ENCODE assay signal across 20 mouse cellular contexts in the genomic region with DNA sequence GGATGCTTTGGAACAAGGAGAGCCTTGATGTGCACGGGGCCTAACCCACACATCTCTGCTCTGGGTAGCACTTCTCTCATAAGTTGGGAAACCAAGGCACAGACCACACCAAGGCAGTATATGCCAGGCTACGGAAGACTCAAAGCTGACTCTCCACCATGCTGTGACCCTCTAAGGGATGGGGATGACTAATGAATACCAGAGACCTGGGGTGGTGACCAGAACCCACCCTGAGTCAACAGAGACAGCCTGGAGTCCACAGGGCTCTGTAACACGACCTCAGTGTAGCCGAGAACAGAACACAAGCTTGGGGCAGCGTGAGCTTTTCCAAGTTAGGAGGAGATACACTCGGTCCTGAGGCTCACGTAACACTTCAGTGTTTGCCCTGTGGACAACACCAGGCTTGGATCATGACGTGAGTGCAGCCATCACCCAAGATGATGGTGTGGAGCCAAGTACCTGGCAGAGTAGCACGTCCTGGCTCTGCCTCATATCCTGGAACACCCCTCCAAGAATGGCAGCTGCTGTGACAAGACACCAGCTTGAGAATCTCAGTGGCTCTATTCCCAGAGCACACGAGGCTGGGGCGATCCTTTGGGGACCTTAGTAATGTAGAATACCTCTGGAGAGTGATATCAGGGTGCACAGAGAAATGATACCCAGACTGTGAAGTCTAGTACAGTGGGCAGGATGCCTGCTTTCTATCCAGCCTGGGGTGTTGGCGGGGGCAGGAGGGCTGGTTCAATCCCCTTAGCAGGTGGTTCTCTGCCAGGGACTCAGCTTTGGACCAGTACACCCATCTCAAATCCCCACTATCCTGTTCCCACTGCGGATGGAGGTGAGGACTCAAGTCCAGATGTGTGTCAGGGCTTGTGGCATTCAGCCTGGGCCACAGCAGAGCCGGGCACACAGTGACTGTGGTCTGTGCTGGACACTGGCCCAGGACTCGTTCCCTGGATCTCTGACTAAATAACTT. TPM values are rescaled to one million over a fixed set of nuclear protein-coding genes. Genes with fewer than 3 reads are reported as not detected.
DNase-seq lines count a peak whose midpoint lies in the region; ATAC-seq and TF ChIP-seq lines count a peak whose summit lies in the region.
"Had no signal": no experiment of that assay in that cellular context is flagged by ENCODE, and none has a peak within 500 bp of the region (broad histone marks: within the 10 kb centered on the region; RNA-seq: fewer than 3 reads in every experiment).

No protein-coding gene starts in this region.

- intact Hi-C loops in gastrocnemius, adult 2 months (cut with DNase I) = no loop called here

- no peaks in the 10 kb centered on the region for H3K9me3 ChIP-seq in forebrain, postnatal 0 days (ENCODE audit: low read length)
- no peaks in the 10 kb centered on the region for H3K9me3 ChIP-seq in forebrain, embryonic 13.5 days (replicated peaks)
- H3K9me3 ChIP-seq in stomach, embryonic 14.5 days (ENCODE audit: control insufficient read depth, low read depth, low read length) = no peaks in the 10 kb centered on the region
- no peaks in the 10 kb centered on the region for H3K9me3 ChIP-seq in midbrain, embryonic 15.5 days
- H3K9me3 ChIP-seq: embryonic facial prominence, embryonic 10.5 days; hindbrain, embryonic 13.5 days; intestine, embryonic 15.5 days; midbrain, embryonic 12.5 days had no signal

- no peak overlapping the region for H3K4me3 ChIP-seq in forebrain, postnatal 0 days (ENCODE audit: low read depth, low read length)
- H3K4me3 ChIP-seq in forebrain, embryonic 13.5 days = no peak overlapping the region
- no peak overlapping the region for H3K4me3 ChIP-seq in gastrocnemius, adult 2 months
- H3K4me3 ChIP-seq in stomach, embryonic 14.5 days (ENCODE audit: low read depth, low read length) = no peak overlapping the region
- H3K4me3 ChIP-seq in midbrain, embryonic 15.5 days = no peak overlapping the region
- H3K4me3 ChIP-seq: embryonic facial prominence, embryonic 10.5 days; hindbrain, embryonic 13.5 days; intestine, embryonic 15.5 days; midbrain, embryonic 12.5 days had no signal

- no peaks in the 10 kb centered on the region for H3K27me3 ChIP-seq in forebrain, postnatal 0 days (ENCODE audit: insufficient read depth, low read length)
- H3K27me3 ChIP-seq in forebrain, embryonic 13.5 days = no peaks in the 10 kb centered on the region
- no peaks in the 10 kb centered on the region for H3K27me3 ChIP-seq in stomach, embryonic 14.5 days (ENCODE audit: control insufficient read depth, insufficient read depth, low read length)
- H3K27me3 ChIP-seq in midbrain, embryonic 15.5 days (replicated peaks) = no peaks in the 10 kb centered on the region
- H3K27me3 ChIP-seq: CH12.LX; hindbrain, embryonic 13.5 days; intestine, embryonic 15.5 days; midbrain, embryonic 12.5 days had no signal

- H3K9ac ChIP-seq in forebrain, postnatal 0 days = no peak overlapping the region
- no peak overlapping the region for H3K9ac ChIP-seq in forebrain, embryonic 13.5 days
- H3K9ac ChIP-seq in stomach, embryonic 14.5 days (replicated peaks; ENCODE audit: low read depth, low read length) = no peak overlapping the region
- H3K9ac ChIP-seq in midbrain, embryonic 15.5 days = no peak overlapping the region
- H3K9ac ChIP-seq: hindbrain, embryonic 13.5 days; intestine, embryonic 15.5 days; lung, embryonic 14.5 days; midbrain, embryonic 12.5 days had no signal

- no peak overlapping the region for H3K4me2 ChIP-seq in forebrain, postnatal 0 days (ENCODE audit: low read depth)
- H3K4me2 ChIP-seq in forebrain, embryonic 13.5 days = no peak overlapping the region
- H3K4me2 ChIP-seq in stomach, embryonic 14.5 days (replicated peaks; ENCODE audit: low read depth, low read length) = no peak overlapping the region
- H3K4me2 ChIP-seq in midbrain, embryonic 15.5 days = no peak overlapping the region
- H3K4me2 ChIP-seq: hindbrain, embryonic 13.5 days; intestine, embryonic 15.5 days; lung, embryonic 14.5 days; midbrain, embryonic 12.5 days had no signal

- ATAC-seq in forebrain, postnatal 0 days = peak; percentile 42; the same call in 1 of the 2 replicates
- ATAC-seq in forebrain, embryonic 13.5 days = no peak
- ATAC-seq in stomach, embryonic 14.5 days (ENCODE audit: insufficient number of reproducible peaks, insufficient read depth, low FRiP score, low read depth) = 0 out of 2 replicates have a peak, but pooled peaks have one; percentile 43
- no peak for ATAC-seq in midbrain, embryonic 15.5 days (replicated peaks)
- ATAC-seq: intestine, embryonic 15.5 days had no signal

- DNase-seq in adrenal gland, adult 2 months = peak; percentile 15
- no peak for DNase-seq in adrenal gland, postnatal 10 days
- DNase-seq in forebrain, postnatal 0 days = peak; percentile 42
- DNase-seq in gastrocnemius, adult 2 months = peak; percentile 91
- DNase-seq in urinary bladder, postnatal 4 days (ENCODE audit: low spot score in 2 of 2) = no peak
- DNase-seq: adrenal gland, adult 8-10 months; heart, postnatal 10 days; layer of hippocampus, postnatal 36 days; lung, embryonic 14.5 days had no signal

- WGBS in forebrain, postnatal 0 days = 79% methylated on average over 15 of the region's 15 CpGs
- 87% methylated on average over 15 of the region's 15 CpGs for WGBS in forebrain, embryonic 13.5 days
- 72% methylated on average over 15 of the region's 15 CpGs for WGBS in stomach, embryonic 14.5 days
- 86% methylated on average over 15 of the region's 15 CpGs for WGBS in midbrain, embryonic 15.5 days

- peaks cover 38% of the 10 kb centered on the region for H3K36me3 ChIP-seq in forebrain, postnatal 0 days (ENCODE audit: insufficient read depth)
- H3K36me3 ChIP-seq in forebrain, embryonic 13.5 days (ENCODE audit: poor library complexity, severe bottlenecking) = peaks cover 45% of the 10 kb centered on the region
- H3K36me3 ChIP-seq in stomach, embryonic 14.5 days (ENCODE audit: control insufficient read depth, insufficient read depth, low read length) = peaks cover 22% of the 10 kb centered on the region; the same call in 1 of the 2 replicates
- peaks cover 7% of the 10 kb centered on the region for H3K36me3 ChIP-seq in midbrain, embryonic 15.5 days (replicated peaks)

- H3K4me1 ChIP-seq in forebrain, postnatal 0 days (ENCODE audit: insufficient read depth) = no peaks in the 10 kb centered on the region
- H3K4me1 ChIP-seq in forebrain, embryonic 13.5 days = no peaks in the 10 kb centered on the region
- no peaks in the 10 kb centered on the region for H3K4me1 ChIP-seq in stomach, embryonic 14.5 days (ENCODE audit: control insufficient read depth, insufficient read depth, low read length)
- no peaks in the 10 kb centered on the region for H3K4me1 ChIP-seq in midbrain, embryonic 15.5 days
- H3K4me1 ChIP-seq: embryonic facial prominence, embryonic 10.5 days; intestine, embryonic 15.5 days; midbrain, embryonic 12.5 days had no signal

- no peak overlapping the region; the same call in 1 of the 2 replicates for H3K27ac ChIP-seq in forebrain, postnatal 0 days (ENCODE audit: low read depth, low read length)
- no peak overlapping the region for H3K27ac ChIP-seq in forebrain, embryonic 13.5 days
- peak overlapping the region; percentile 83 for H3K27ac ChIP-seq in gastrocnemius, adult 2 months
- no peak overlapping the region for H3K27ac ChIP-seq in stomach, embryonic 14.5 days (ENCODE audit: low read length)
- no peak overlapping the region for H3K27ac ChIP-seq in midbrain, embryonic 15.5 days
- H3K27ac ChIP-seq: embryonic facial prominence, embryonic 10.5 days; hindbrain, embryonic 13.5 days; intestine, embryonic 15.5 days; midbrain, embryonic 12.5 days had no signal

- TF ChIP-seq CTCF in forebrain, postnatal 0 days (IDR thresholded peaks at IDR 0.05; ENCODE audit: low read depth) = no peak
- TF ChIP-seq CTCF in gastrocnemius, adult 2 months (IDR thresholded peaks at IDR 0.05) = no peak

RNA-seq across cellular contexts. Expression of a gene that starts 17.4 kb away (rescaled TPM):
- total RNA-seq in adrenal gland, adult 2 months (2021) = 10 to 100 TPM; 38.9 to 46.4 TPM
- 93.9 and 97.5 TPM in 2 replicates for polyA plus RNA-seq in adrenal gland, adult 2 months (2012; rRNA removed)
- total RNA-seq in adrenal gland, postnatal 10 days (2021) = 10 to 100 TPM; 32.0 to 47.2 TPM
- 58.1 and 99.4 TPM in 2 replicates for total RNA-seq in forebrain, postnatal 0 days (2014; rRNA removed)
- 64.7 and 67.9 TPM in 2 replicates for polyA plus RNA-seq in forebrain, postnatal 0 days (2015; fragmentation: Nextera tagmentation; extraction: Ambion mirVana)
- 28.1 and 30.6 TPM in 2 replicates for polyA plus RNA-seq in forebrain, embryonic 13.5 days (2015; fragmentation: Nextera tagmentation; extraction: Ambion mirVana)
- total RNA-seq in gastrocnemius, adult 2 months (2021) = 1 to 10 TPM; 1.0 to 1.3 TPM
- 17.1 and 19.7 TPM in 2 replicates for polyA plus RNA-seq in stomach, embryonic 14.5 days (2014; fragmentation: Nextera tagmentation; extraction: Ambion mirVana)
- polyA plus RNA-seq in midbrain, embryonic 15.5 days (2015; fragmentation: Nextera tagmentation; extraction: Ambion mirVana) = 55.5 and 58.3 TPM in 2 replicates

RNA-seq across cellular contexts. Expression of a gene that starts 54.6 kb away (rescaled TPM):
- under 1 TPM in 1 of 2 experiments, not detected in 1; 0.69 TPM for total RNA-seq in adrenal gland, adult 2 months (2021)
- 0.12 TPM in 1 of 2 replicates, not detected in the other for polyA plus RNA-seq in adrenal gland, adult 2 months (2012; rRNA removed)
- total RNA-seq in adrenal gland, postnatal 10 days (2021) = 1 to 10 TPM; 2.3 to 4.6 TPM
- 0.23 TPM in 1 of 2 replicates, not detected in the other for total RNA-seq in forebrain, postnatal 0 days (2014; rRNA removed)
- 0.48 and 0.52 TPM in 2 replicates for polyA plus RNA-seq in forebrain, postnatal 0 days (2015; fragmentation: Nextera tagmentation; extraction: Ambion mirVana)
- 0.25 TPM in 1 of 2 replicates, not detected in the other for polyA plus RNA-seq in forebrain, embryonic 13.5 days (2015; fragmentation: Nextera tagmentation; extraction: Ambion mirVana)
- total RNA-seq in gastrocnemius, adult 2 months (2021) = not detected
- polyA plus RNA-seq in stomach, embryonic 14.5 days (2014; fragmentation: Nextera tagmentation; extraction: Ambion mirVana) = not detected in 2 replicates
- 0.36 and 0.41 TPM in 2 replicates for polyA plus RNA-seq in midbrain, embryonic 15.5 days (2015; fragmentation: Nextera tagmentation; extraction: Ambion mirVana)
- total RNA-seq: adrenal gland, adult 8-10 months; heart, postnatal 10 days; layer of hippocampus, postnatal 36 days; left cerebral cortex, postnatal 36 days; neutrophil, adult 5-6 weeks had no signal
- polyA plus RNA-seq: embryonic facial prominence, embryonic 10.5 days; kidney, embryonic 14.5 days; lung, embryonic 14.5 days had no signal

RNA-seq across cellular contexts. Expression of a gene that starts 59.5 kb away (rescaled TPM):
- 10 to 100 TPM; 16.3 to 52.3 TPM for total RNA-seq in adrenal gland, adult 2 months (2021)
- polyA plus RNA-seq in adrenal gland, adult 2 months (2012; rRNA removed) = 72.5 and 72.6 TPM in 2 replicates
- total RNA-seq in adrenal gland, postnatal 10 days (2021) = 10 to 100 TPM; 14.0 to 21.3 TPM
- 37.9 and 44.1 TPM in 2 replicates for total RNA-seq in forebrain, postnatal 0 days (2014; rRNA removed)
- 29.3 and 30.0 TPM in 2 replicates for polyA plus RNA-seq in forebrain, postnatal 0 days (2015; fragmentation: Nextera tagmentation; extraction: Ambion mirVana)
- polyA plus RNA-seq in forebrain, embryonic 13.5 days (2015; fragmentation: Nextera tagmentation; extraction: Ambion mirVana) = 57.5 and 60.9 TPM in 2 replicates
- total RNA-seq in gastrocnemius, adult 2 months (2021) = 10 to 100 TPM in 1 of 2 experiments, 1 to 10 TPM in 1; 8.8 to 18.7 TPM
- 33.8 and 42.4 TPM in 2 replicates for polyA plus RNA-seq in stomach, embryonic 14.5 days (2014; fragmentation: Nextera tagmentation; extraction: Ambion mirVana)
- polyA plus RNA-seq in midbrain, embryonic 15.5 days (2015; fragmentation: Nextera tagmentation; extraction: Ambion mirVana) = 54.6 and 61.9 TPM in 2 replicates

Comparison
In these comparisons a context has a peak if more than half of its experiments do, and no peak if none do; other contexts are left out.
1. DNase-seq: peak in adrenal gland, adult 2 months (single experiment), forebrain, postnatal 0 days (single experiment) and gastrocnemius, adult 2 months (single experiment); none in adrenal gland, postnatal 10 days (single experiment) and urinary bladder, postnatal 4 days (0 of 2).
2. ATAC-seq: peak in forebrain, postnatal 0 days (single experiment) and stomach, embryonic 14.5 days (single experiment); none in forebrain, embryonic 13.5 days (single experiment) and midbrain, embryonic 15.5 days (single experiment).